Mouse (Mus musculus) liver, embryonic 14.5 days (tissue): ENCODE data around the gene E130114P18Rik. TPM values are rescaled to one million over a fixed set of nuclear protein-coding genes. Genes with fewer than 3 reads are reported as not detected.

Experiments
- ATAC-seq: fragments of 200-750 bp; cut with Nextera tagmentation; 2 replicates; pipeline ENCODE4 v1.8.0; 2017; ENCODE audit warnings: moderate number of reproducible peaks, mild to moderate bottlenecking, moderate library complexity; ENCODE audit not compliant: insufficient read depth
- DNase-seq, 3 experiments: peaks; one replicate each; pipeline ENCODE4 v3.0.0-alpha.2; 2012 to 2013; ENCODE audit warnings: low read depth in 3 of 3, low spot score in 3 of 3
- H3K27ac ChIP-seq: fragments of 300-500 bp; sonication (generic); 2 replicates; pipeline ENCODE4 v1.5.1; 2014; ENCODE audit warnings: moderate library complexity, mild to moderate bottlenecking, control low read depth, inconsistent platforms
- H3K27me3 ChIP-seq: fragments of 300-500 bp; sonication (generic); 2 replicates; pipeline ENCODE4 v1.6.1; 2014; ENCODE audit warnings: mild to moderate bottlenecking, low read length, moderate library complexity; ENCODE audit not compliant: control insufficient read depth, insufficient read depth
- H3K36me3 ChIP-seq: fragments of 300-500 bp; sonication (generic); replicated peaks from 2 replicates; pipeline ENCODE4 v1.6.1; 2014; ENCODE audit warnings: low read depth; ENCODE audit not compliant: control insufficient read depth, insufficient read depth
- H3K4me1 ChIP-seq, 2 experiments: fragments of 200-500 bp in 1 of 2; fragments of 300-500 bp in 1 of 2; sonication (generic) in 1 of 2; replicated peaks; 2 replicates each; pipeline ENCODE4 v1.6.1; 2012 to 2014; ENCODE audit warnings: antibody characterized with exemption in 1 of 2, inconsistent platforms in 1 of 2, low read length in 1 of 2; ENCODE audit not compliant: control insufficient read depth in 2 of 2, insufficient read depth in 2 of 2
- H3K4me2 ChIP-seq: fragments of 300-500 bp; sonication (generic); 2 replicates; pipeline ENCODE4 v1.6.1; 2014; ENCODE audit warnings: low read depth, mild to moderate bottlenecking, control low read depth, moderate library complexity
- H3K4me3 ChIP-seq, 2 experiments: fragments of 200-500 bp in 1 of 2; fragments of 300-500 bp in 1 of 2; sonication (generic) in 1 of 2; 2 replicates each; pipeline ENCODE4 v1.5.1; 2012 to 2014; ENCODE audit warnings: low read depth in 2 of 2, low read length in 2 of 2, mild to moderate bottlenecking in 2 of 2, control low read depth in 1 of 2, inconsistent platforms in 1 of 2, moderate library complexity in 1 of 2; ENCODE audit not compliant: insufficient read depth in 1 of 2
- H3K9ac ChIP-seq: fragments of 300-500 bp; sonication (generic); replicated peaks from 2 replicates; pipeline ENCODE4 v1.6.1; 2014; ENCODE audit warnings: mild to moderate bottlenecking, control low read depth, moderate library complexity
- H3K9me3 ChIP-seq: fragments of 300-500 bp; sonication (generic); 2 replicates; pipeline ENCODE4 v1.6.1; 2016; ENCODE audit warnings: low read length, mixed read lengths; ENCODE audit not compliant: control insufficient read depth
- CTCF ChIP-seq: IDR thresholded peaks from 2 replicates; pipeline ENCODE4 v1.5.1; 2016; ENCODE audit warnings: antibody characterized with exemption, low read depth, control low read depth
- EP300 ChIP-seq: IDR thresholded peaks from 2 replicates; pipeline ENCODE4 v1.6.1; 2016; ENCODE audit warnings: antibody characterized with exemption, low read depth
- WGBS: fragments of 180-500 bp; shearing (Covaris S2); extraction: QIAGEN DNeasy Blood & Tissue Kit; methylation state at CpG from one replicate; pipeline ENCODE4 v1.1.7; 2014; ENCODE audit not compliant: insufficient replicate concordance; 5-methylcytosine and 5-hydroxymethylcytosine counted together
- polyA plus RNA-seq, 2 experiments: library from polyadenylated mRNA; depleted of rRNA in 1 of 2; stranded (reverse) in 1 of 2; unstranded in 1 of 2; fragments of >200 nt; fragmentation: Nextera tagmentation in 1 of 2; extraction: Ambion mirVana in 1 of 2; gene quantifications; 2 replicates each; pipeline versions ENCODE4 v1.2.1 to v1.2.3; 2012 to 2014

Gene E130114P18Rik
- 0.03 TPM in 1 of 2 replicates, not detected in the other for polyA plus RNA-seq (2012; rRNA removed)
- polyA plus RNA-seq (2014; fragmentation: Nextera tagmentation; extraction: Ambion mirVana), result not detected in 2 replicates

DNA sequence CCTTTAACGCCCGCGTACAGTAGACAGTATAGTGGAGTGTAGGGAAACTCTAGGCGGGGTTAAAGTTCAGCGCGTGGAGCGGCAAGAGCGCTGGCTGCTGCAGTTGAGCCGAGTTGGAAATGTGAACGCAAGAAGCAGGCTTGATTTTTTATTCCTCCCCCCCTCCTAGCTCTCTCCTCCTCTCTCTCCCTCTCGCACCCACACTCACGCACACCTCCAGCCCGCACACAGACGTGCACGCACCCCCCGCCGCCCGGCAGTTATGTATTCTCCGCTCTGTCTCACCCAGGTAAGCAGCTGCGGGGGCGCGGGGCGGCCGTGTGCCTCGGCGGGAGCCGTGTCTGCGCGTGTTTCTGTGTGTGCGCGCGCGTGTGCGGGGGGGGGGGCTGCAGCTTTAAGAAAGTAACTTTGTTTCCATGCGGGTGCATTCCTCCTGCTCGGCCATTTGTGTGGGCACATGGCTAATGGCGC lies at the start of gene E130114P18Rik:
E130114P18Rik (minus strand) TSS at position 373 of the 471 bp plus-strand sequence.
- no peak for DNase-seq
- WGBS, result under 1% methylated on average over 37 of the region's 37 CpGs
- Histone ChIP-seq H3K27ac (no peak within 1 kb of the TSS), H3K4me1 (0 out of 4 replicates have a peak, but pooled peaks cover 0 to 1% of the 10 kb centered on the region in 2 experiments), H3K36me3 (no peaks in the 10 kb centered on the region), H3K9me3 (no peaks in the 10 kb centered on the region), H3K4me2 (peak within 1 kb of the TSS; percentile 62), H3K9ac (peak within 1 kb of the TSS; percentile 55), H3K27me3 (peaks cover 67% of the 10 kb centered on the region), H3K4me3 (peak within 1 kb of the TSS; percentile 67 to 74)
- no peak for TF ChIP-seq EP300
- TF ChIP-seq CTCF, result no peak
- peak; percentile 64; the same call in 1 of the 2 replicates for ATAC-seq

DNA sequence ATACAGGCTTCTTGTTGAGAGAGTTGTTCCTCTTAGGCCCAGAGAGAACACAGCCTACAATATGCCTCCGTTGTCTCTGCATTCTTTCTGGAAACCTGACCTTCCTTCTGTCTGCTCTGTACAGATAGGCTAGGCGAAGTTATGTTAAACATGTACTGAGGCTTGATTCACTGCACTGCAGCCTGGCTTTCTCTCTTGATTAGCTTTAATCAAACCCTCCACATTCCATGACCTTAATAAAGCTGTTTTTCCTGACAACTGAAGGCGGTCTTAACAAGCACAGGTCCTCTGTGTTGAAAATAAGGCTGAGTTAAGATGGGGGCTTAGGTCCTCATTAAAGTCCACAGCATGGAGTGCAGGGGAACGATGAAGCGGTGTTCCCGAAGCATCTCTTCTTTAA lies 49.2 kb upstream of the E130114P18Rik start:
- WGBS, result 69% methylated on average over 6 of the region's 6 CpGs
- ATAC-seq (peak; percentile 41; the same call in 1 of the 2 replicates), DNase-seq (no peak)
- no peak overlapping the region for H3K27ac ChIP-seq
- no peak overlapping the region for H3K9ac ChIP-seq
- H3K4me3 ChIP-seq, result no peak overlapping the region
- H3K9me3 ChIP-seq, result no peaks in the 10 kb centered on the region
- peaks cover 0 to 6% of the 10 kb centered on the region in 2 experiments; a peak in 1 of 4 replicates for H3K4me1 ChIP-seq
- no peaks in the 10 kb centered on the region for H3K36me3 ChIP-seq
- TF ChIP-seq CTCF (no peak), EP300 (no peak)
- no peak overlapping the region for H3K4me2 ChIP-seq
- no peaks in the 10 kb centered on the region for H3K27me3 ChIP-seq

DNA sequence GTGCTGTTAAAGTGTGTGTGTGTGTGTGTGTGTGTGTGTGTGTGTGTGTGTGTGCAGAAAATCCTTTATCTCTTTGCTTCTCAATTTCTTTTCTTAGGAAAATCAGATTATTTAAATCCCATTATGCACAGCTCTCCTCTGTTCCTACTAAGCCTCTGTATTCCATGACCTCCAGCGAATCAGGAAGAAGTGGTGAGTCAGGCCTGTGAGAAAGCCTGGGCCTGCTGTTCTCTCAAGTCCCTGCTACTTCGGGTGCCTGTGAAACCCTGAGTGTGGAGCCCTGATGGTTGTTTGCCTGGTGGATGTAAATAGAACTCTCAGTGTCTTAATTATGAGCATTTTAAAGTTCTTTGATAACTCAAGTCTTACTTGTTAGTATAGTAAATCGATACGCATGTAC lies 48.0 kb upstream of the E130114P18Rik start:
- H3K27ac ChIP-seq, result no peak overlapping the region
- peaks cover 0 to 2% of the 10 kb centered on the region in 2 experiments; a peak in 1 of 4 replicates for H3K4me1 ChIP-seq
- H3K27me3 ChIP-seq, result no peaks in the 10 kb centered on the region
- no peak overlapping the region for H3K4me2 ChIP-seq
- DNase-seq (no peak), ATAC-seq (no peak)
- H3K4me3 ChIP-seq, result no peak overlapping the region
- no peak for TF ChIP-seq CTCF
- no peak for TF ChIP-seq EP300
- H3K9me3 ChIP-seq, result no peaks in the 10 kb centered on the region
- no peak overlapping the region for H3K9ac ChIP-seq
- no peaks in the 10 kb centered on the region for H3K36me3 ChIP-seq
- whole genome bisulfite sequencing, result 59% methylated on average over 4 of the region's 4 CpGs

DNA sequence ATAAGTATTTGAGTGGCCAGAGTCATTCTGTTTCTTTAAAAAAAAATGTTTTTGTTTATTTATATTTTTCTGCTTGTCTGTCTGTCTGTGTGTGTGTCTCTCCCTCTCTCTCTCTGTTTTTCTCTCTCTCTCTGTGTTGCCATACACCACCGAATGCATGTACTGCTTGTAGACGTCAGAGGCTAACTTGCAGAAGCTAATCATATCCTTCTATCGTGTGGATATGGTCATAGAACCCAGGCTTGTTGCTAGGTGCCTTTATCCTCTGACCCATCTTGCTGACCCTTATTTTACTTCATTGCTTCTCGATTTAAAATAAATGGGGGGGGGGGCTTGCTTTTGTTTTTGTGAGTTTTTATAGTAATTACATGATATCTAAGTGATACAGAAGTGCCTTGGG lies 47.6 kb upstream of the E130114P18Rik start:
- no peak overlapping the region for H3K9ac ChIP-seq
- H3K4me1 ChIP-seq, result no peaks in the 10 kb centered on the region
- DNase-seq, result no peak
- no peak overlapping the region for H3K4me2 ChIP-seq
- no peaks in the 10 kb centered on the region for H3K36me3 ChIP-seq
- H3K4me3 ChIP-seq, result no peak overlapping the region
- H3K9me3 ChIP-seq, result no peaks in the 10 kb centered on the region
- no peak for ATAC-seq
- 54% methylated on average over 4 of the region's 4 CpGs for WGBS
- no peaks in the 10 kb centered on the region for H3K27me3 ChIP-seq
- H3K27ac ChIP-seq, result no peak overlapping the region
- no peak for TF ChIP-seq EP300
- no peak for TF ChIP-seq CTCF

DNA sequence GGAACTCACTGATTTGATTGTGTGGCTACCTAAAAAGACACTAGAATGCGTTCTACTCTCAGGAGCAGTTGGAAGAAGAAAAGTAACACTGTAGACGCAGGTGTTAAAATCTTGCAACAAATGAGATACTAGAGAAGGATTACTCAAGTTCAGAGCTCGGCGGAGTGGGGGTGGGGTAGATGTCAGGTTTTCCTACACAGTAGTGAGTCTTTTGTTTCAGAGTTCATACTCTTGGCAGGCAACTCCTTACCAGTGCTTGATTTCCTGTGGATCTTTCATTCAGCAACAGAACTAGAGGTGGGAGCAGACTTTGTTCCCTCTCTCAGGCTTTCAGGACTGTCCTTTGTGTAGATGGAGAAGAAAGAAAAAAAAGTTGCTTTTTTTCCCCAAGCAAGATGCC lies 46.6 kb upstream of the E130114P18Rik start:
- no peaks in the 10 kb centered on the region for H3K36me3 ChIP-seq
- 55% methylated on average over 4 of the region's 4 CpGs for WGBS

More for the DNA sequence above, 46.6 kb upstream of the E130114P18Rik start:
- TF ChIP-seq CTCF (no peak), EP300 (no peak)
- Histone ChIP-seq H3K9me3 (no peaks in the 10 kb centered on the region), H3K27me3 (no peaks in the 10 kb centered on the region), H3K27ac (no peak overlapping the region), H3K4me3 (no peak overlapping the region), H3K9ac (no peak overlapping the region), H3K4me2 (no peak overlapping the region), H3K4me1 (no peaks in the 10 kb centered on the region)
- no peak for DNase-seq
- no peak for ATAC-seq
